Mouse (Mus musculus): Measurements from ENCODE around the gene Arhgap21. TPM values are rescaled to one million over a fixed set of nuclear protein-coding genes. Genes with fewer than 3 reads are reported as not detected.

Gene Arhgap21
- polyA plus RNA-seq, 1 experiment from 2014 or later = 46.6 TPM

- Histone ChIP-seq H3K4me1 (peaks cover 53% of the 10 kb centered on the region), H3K9me3 (no peaks in the 10 kb centered on the region), H3K36me3 (replicated peaks) (no peaks in the 10 kb centered on the region), H3K4me2 (peak overlapping the region; percentile 40), H3K27me3 (replicated peaks) (no peaks in the 10 kb centered on the region), H3K27ac (no peak overlapping the region), H3K4me3 (peak overlapping the region; percentile 13; the same call in 1 of the 2 replicates), H3K9ac (peak overlapping the region; percentile 1)
- 77% methylated on average over 5 of the region's 5 CpGs for WGBS
- ATAC-seq (replicated peaks) = no peak
Observed at GRCm38 (mm10) chr2:20963226-20963805, 5.4 kb downstream of the Arhgap21 start.

DNA sequence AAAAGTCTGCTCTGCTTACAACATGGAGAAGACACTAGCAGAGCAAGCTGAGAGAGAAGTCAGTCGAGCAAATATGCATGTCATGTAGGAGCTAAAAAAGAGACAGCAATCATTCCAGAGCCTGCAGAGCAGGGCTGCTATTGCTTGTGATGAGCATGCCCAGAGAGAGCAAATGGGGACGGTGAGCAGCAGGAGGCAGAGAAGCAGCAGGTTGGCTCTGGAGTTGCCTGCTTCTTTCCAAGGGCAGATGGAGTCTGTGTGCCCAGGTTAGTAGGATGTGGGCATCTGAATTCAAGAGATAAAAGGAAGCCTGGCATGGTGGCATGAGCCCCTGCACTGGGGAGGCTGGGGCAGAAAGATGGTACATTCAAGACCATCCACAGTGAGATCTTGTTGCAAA lies 6.4 kb downstream of the Arhgap21 start:
- Histone ChIP-seq H3K9ac (0 out of 2 replicates have a peak overlapping the region, but pooled peaks have one; percentile 31), H3K27me3 (replicated peaks) (no peaks in the 10 kb centered on the region), H3K27ac (peak overlapping the region; percentile 53; the same call in 1 of the 2 replicates), H3K4me1 (peaks cover 53% of the 10 kb centered on the region), H3K9me3 (no peaks in the 10 kb centered on the region), H3K36me3 (replicated peaks) (no peaks in the 10 kb centered on the region), H3K4me2 (peak overlapping the region; percentile 40), H3K4me3 (0 out of 2 replicates have a peak overlapping the region, but pooled peaks have one; percentile 10)
- ATAC-seq (replicated peaks) = 0 out of 2 replicates have a peak, but pooled peaks have one; percentile 11
- 9% methylated on average over 2 of the region's 2 CpGs for WGBS

- no peaks in the 10 kb centered on the region for H3K9me3 ChIP-seq
- H3K4me1 ChIP-seq = peaks cover 53% of the 10 kb centered on the region
- H3K4me2 ChIP-seq = peak overlapping the region; percentile 40
- peak overlapping the region; percentile 13; the same call in 1 of the 2 replicates for H3K4me3 ChIP-seq
- no peaks in the 10 kb centered on the region for H3K36me3 ChIP-seq (replicated peaks)
- H3K27ac ChIP-seq = peak overlapping the region; percentile 53; the same call in 1 of the 2 replicates
- 29% methylated on average over 6 of the region's 6 CpGs for WGBS
- no peak for ATAC-seq (replicated peaks)
- peak overlapping the region; percentile 31 for H3K9ac ChIP-seq
- no peaks in the 10 kb centered on the region for H3K27me3 ChIP-seq (replicated peaks)
Observed at GRCm38 (mm10) chr2:20961825-20962224, 6.9 kb downstream of the Arhgap21 start.

DNA sequence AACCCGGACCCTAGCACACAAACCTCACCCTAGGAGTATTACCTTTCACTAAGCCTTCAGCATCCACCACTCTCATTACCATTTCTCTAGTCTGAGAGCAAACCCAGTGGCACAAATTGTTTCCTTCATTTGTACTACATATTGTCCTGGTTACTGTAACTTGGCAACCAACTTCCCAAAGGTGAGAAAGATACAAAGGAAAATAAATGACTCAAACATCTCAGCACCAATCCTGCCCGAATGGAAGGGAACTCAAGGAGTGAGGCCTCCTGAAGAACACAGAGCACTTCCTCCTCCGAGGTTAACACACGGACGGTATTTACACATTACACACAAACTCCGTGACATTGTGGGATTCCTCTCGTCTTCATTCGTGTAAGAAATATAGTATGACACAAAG lies 7.4 kb downstream of the Arhgap21 start:
- no peak overlapping the region for H3K9ac ChIP-seq
- WGBS = 42% methylated on average over 8 of the region's 8 CpGs

GRCm38 (mm10) chr2:20960668-20961035 lies 8.0 kb downstream of the Arhgap21 start:
- Histone ChIP-seq H3K9me3 (no peaks in the 10 kb centered on the region), H3K9ac (peak overlapping the region; percentile 18; the same call in 1 of the 2 replicates), H3K27ac (no peak overlapping the region; the same call in 1 of the 2 replicates), H3K4me3 (no peak overlapping the region), H3K4me1 (peaks cover 63% of the 10 kb centered on the region), H3K36me3 (replicated peaks) (no peaks in the 10 kb centered on the region), H3K4me2 (peak overlapping the region; percentile 30; the same call in 1 of the 2 replicates), H3K27me3 (replicated peaks) (no peaks in the 10 kb centered on the region)
- ATAC-seq (replicated peaks) = no peak
- 46% methylated on average over 8 of the region's 8 CpGs for WGBS

More for the DNA sequence above, 7.4 kb downstream of the Arhgap21 start:
- Histone ChIP-seq H3K36me3 (replicated peaks) (no peaks in the 10 kb centered on the region), H3K4me1 (peaks cover 57% of the 10 kb centered on the region), H3K4me2 (peak overlapping the region; percentile 30), H3K27me3 (replicated peaks) (no peaks in the 10 kb centered on the region), H3K4me3 (peak overlapping the region; percentile 5; the same call in 1 of the 2 replicates), H3K27ac (no peak overlapping the region), H3K9me3 (no peaks in the 10 kb centered on the region)
- ATAC-seq (replicated peaks) = no peak

DNA sequence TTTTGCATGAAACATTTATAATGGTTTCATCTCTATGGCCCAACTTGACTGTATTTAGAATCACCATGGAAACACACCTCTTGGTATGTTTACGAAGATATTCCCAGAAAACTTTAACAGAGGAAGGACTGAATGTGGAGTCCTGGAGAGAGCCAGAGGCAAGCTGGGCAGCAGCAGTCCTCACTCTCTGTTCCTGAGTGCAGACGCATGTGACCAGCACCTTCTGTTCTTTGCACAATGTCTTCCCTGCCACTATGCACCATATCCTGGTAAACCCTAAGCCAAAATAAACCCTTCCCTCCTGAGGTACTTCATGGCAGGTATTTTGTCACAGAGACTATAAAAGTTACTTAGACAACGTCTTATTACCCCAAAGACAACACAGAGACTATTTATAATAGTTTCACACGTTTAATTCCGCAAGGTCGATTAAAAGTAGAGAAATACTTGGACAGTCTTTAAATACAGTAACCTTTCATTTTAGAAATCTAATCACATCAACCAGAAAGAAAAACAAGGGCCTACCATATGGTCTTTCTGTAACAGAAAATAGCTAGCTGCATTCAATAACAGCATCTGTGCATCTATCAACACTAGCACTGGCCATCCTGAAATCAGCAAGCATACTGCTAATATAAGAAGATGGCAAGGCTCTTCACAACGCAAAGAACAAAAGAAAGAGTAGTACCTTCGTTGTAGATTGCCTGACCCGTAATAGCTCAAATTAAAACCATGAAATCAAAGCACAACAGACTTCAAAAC lies 8.6 kb downstream of the Arhgap21 start:
- Histone ChIP-seq H3K27ac (no peak overlapping the region; the same call in 1 of the 2 replicates), H3K27me3 (replicated peaks) (no peaks in the 10 kb centered on the region), H3K36me3 (replicated peaks) (no peaks in the 10 kb centered on the region), H3K4me1 (peaks cover 66% of the 10 kb centered on the region), H3K4me3 (no peak overlapping the region), H3K9ac (no peak overlapping the region), H3K9me3 (no peaks in the 10 kb centered on the region), H3K4me2 (peak overlapping the region; percentile 30; the same call in 1 of the 2 replicates)
- WGBS = 60% methylated on average over 9 of the region's 9 CpGs
- ATAC-seq (replicated peaks) = no peak

GRCm38 (mm10) chr2:20959045-20959444 lies 9.6 kb downstream of the Arhgap21 start:
- Histone ChIP-seq H3K4me1 (peaks cover 64% of the 10 kb centered on the region), H3K27ac (no peak overlapping the region), H3K9ac (no peak overlapping the region), H3K9me3 (no peaks in the 10 kb centered on the region), H3K27me3 (replicated peaks) (no peaks in the 10 kb centered on the region), H3K4me3 (no peak overlapping the region), H3K36me3 (replicated peaks) (no peaks in the 10 kb centered on the region), H3K4me2 (no peak overlapping the region)
- 72% methylated on average over 2 of the region's 2 CpGs for WGBS
- ATAC-seq (replicated peaks) = no peak

DNA sequence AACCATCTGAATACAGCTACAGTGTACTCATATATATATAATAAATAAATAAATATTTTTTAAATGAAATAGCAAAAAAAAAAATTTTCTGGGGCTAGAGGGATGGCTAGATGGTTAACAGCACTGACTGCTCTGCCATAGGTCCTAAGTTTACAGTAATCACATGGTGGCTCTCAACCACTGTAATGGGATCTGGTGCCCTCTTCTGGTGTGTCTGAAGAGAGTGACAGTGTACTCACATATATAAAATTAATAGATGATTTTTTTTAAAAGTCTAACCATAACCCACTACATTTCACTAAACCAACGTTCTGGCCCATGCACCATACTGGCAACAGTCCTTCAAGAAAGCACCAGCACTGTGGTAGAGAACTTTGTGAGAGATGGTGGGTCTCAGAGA lies 10.7 kb downstream of the Arhgap21 start:
- WGBS = 93% methylated on average over 1 of the region's 1 CpGs
- Histone ChIP-seq H3K4me2 (no peak overlapping the region), H3K27me3 (replicated peaks) (no peaks in the 10 kb centered on the region), H3K36me3 (replicated peaks) (no peaks in the 10 kb centered on the region), H3K4me3 (no peak overlapping the region), H3K4me1 (peaks cover 55% of the 10 kb centered on the region), H3K9ac (no peak overlapping the region), H3K27ac (no peak overlapping the region), H3K9me3 (no peaks in the 10 kb centered on the region)
- no peak for ATAC-seq (replicated peaks)

GRCm38 (mm10) chr2:20956716-20957115 lies 12.0 kb downstream of the Arhgap21 start:
- Histone ChIP-seq H3K27ac (no peak overlapping the region), H3K9me3 (no peaks in the 10 kb centered on the region), H3K4me3 (no peak overlapping the region), H3K9ac (no peak overlapping the region), H3K4me2 (no peak overlapping the region), H3K27me3 (replicated peaks) (no peaks in the 10 kb centered on the region), H3K36me3 (replicated peaks) (no peaks in the 10 kb centered on the region), H3K4me1 (peaks cover 44% of the 10 kb centered on the region)
- ATAC-seq (replicated peaks) = no peak
- 66% methylated on average over 5 of the region's 5 CpGs for WGBS

- H3K4me2 ChIP-seq = no peak overlapping the region; the same call in 1 of the 2 replicates
- no peak overlapping the region for H3K9ac ChIP-seq
- no peaks in the 10 kb centered on the region for H3K36me3 ChIP-seq (replicated peaks)
- H3K4me3 ChIP-seq = no peak overlapping the region
- no peaks in the 10 kb centered on the region for H3K9me3 ChIP-seq
- H3K27ac ChIP-seq = no peak overlapping the region
- WGBS = 17% methylated on average over 6 of the region's 6 CpGs
- H3K4me1 ChIP-seq = peaks cover 39% of the 10 kb centered on the region
- no peak for ATAC-seq (replicated peaks)
- H3K27me3 ChIP-seq (replicated peaks) = no peaks in the 10 kb centered on the region
Observed at GRCm38 (mm10) chr2:20955996-20956395, 12.7 kb downstream of the Arhgap21 start.

DNA sequence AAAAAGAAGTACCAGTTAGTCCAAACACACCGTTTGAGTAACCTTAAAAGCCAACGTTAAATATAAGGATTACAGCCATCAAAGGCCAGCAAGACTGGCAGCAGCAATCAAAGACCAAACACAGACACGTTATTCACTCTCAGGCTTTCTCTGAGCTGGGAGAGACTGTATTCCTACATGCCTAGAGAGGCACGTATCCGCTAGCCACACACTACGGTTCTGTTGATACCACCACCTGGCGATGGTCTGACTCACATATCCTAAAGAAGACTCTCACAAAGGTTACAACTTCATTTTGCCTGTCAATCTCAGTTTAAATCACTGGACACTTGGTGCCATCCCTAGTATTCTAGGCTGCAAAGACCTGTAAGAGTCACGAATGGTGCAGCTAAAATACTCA lies 13.3 kb downstream of the Arhgap21 start:
- no peak for ATAC-seq (replicated peaks)
- no peaks in the 10 kb centered on the region for H3K9me3 ChIP-seq
- H3K36me3 ChIP-seq (replicated peaks) = no peaks in the 10 kb centered on the region
- H3K9ac ChIP-seq = no peak overlapping the region
- 38% methylated on average over 8 of the region's 8 CpGs for WGBS
- no peak overlapping the region for H3K4me3 ChIP-seq
- no peaks in the 10 kb centered on the region for H3K27me3 ChIP-seq (replicated peaks)
- H3K4me2 ChIP-seq = no peak overlapping the region
- H3K4me1 ChIP-seq = peaks cover 38% of the 10 kb centered on the region
- H3K27ac ChIP-seq = no peak overlapping the region

DNA sequence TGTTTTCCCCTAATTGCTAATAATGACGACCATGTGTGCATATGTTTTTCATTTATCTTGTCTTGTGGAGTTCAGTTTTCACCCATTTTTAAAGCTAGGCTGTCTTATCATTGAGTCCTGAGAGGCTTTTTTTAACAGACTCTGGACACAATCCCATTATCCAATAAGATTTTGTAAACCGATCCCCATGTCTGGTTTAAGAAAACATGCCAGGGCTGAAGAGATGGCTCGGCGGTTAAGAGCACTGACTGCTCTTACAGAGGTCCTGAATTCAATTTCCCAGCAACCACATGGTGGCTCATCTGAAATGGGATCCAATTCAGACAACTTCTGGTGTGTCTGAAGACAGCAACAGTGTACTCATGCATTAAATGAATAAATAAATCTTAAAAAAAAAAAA lies 16.0 kb downstream of the Arhgap21 start:
- Histone ChIP-seq H3K27ac (no peak overlapping the region), H3K9ac (no peak overlapping the region), H3K27me3 (replicated peaks) (no peaks in the 10 kb centered on the region), H3K36me3 (replicated peaks) (no peaks in the 10 kb centered on the region), H3K4me1 (peaks cover 27% of the 10 kb centered on the region), H3K4me2 (no peak overlapping the region), H3K9me3 (no peaks in the 10 kb centered on the region), H3K4me3 (no peak overlapping the region)
- ATAC-seq (replicated peaks) = no peak
- 67% methylated on average over 4 of the region's 4 CpGs for WGBS

All from midbrain, embryonic 15.5 days (tissue).